Mouse (Mus musculus) testis, postnatal 14 days (tissue): ENCODE measurements around the gene Ilf3.

Experiments
- DNase-seq: peaks from one replicate; pipeline ENCODE4 v3.0.0; 2021; ENCODE audit warnings: low spot score

Gene Ilf3

DNA sequence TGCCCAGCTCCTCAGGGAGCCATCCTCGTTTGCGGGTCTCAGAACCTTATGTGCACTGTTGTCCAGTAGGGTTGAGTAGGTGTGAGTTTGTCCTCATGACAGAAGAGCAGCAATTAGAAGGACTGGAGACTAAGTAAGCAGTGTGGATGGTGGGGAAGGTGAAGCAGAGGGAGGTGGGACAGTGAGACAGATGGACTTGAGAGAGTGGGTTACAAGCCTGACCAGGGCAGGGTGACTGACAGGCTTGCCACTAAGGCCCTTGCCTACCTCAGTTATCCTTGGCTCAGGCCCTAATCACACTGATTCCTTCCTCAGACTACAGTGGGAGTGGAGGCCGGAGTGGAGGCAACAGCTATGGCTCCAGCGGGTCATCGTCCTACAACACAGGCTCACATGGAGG lies 36.1 kb downstream of the Ilf3 start:
- no peak for DNase-seq

- no peak for DNase-seq
Measured at GRCm38 (mm10) chr9:21405525-21405924, 37.9 kb downstream of the Ilf3 start.

GRCm38 (mm10) chr9:21407951-21408350 lies 40.3 kb downstream of the Ilf3 start:
- DNase-seq = no peak

DNA sequence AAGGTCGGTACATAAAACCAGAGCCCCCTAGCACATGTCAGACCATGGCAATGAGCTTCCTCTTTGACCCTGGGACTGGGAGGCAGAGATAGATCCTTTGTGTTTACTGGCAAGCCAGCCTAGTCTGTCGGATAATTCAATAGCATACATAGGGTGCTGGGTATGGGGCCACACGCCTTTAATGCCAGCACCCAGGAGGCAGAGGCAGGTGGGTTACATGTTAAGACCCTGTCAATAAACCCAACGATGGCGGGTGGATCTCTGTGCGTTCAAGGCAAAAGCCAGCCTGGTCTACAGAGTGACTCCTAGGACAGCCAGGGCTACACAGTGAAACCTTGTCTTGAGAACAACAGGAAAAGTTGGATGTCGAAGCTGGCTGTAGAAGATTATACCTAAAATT lies 41.0 kb downstream of the Ilf3 start:
- DNase-seq = no peak

- DNase-seq = no peak
Measured at GRCm38 (mm10) chr9:21409592-21410317, 42.1 kb downstream of the Ilf3 start.

GRCm38 (mm10) chr9:21411669-21412550 lies 44.2 kb downstream of the Ilf3 start, which contains the start of gene Qtrt1:
TSS of gene Qtrt1 (plus strand) at chr9:21411837.
- peak; percentile 88 for DNase-seq

DNA sequence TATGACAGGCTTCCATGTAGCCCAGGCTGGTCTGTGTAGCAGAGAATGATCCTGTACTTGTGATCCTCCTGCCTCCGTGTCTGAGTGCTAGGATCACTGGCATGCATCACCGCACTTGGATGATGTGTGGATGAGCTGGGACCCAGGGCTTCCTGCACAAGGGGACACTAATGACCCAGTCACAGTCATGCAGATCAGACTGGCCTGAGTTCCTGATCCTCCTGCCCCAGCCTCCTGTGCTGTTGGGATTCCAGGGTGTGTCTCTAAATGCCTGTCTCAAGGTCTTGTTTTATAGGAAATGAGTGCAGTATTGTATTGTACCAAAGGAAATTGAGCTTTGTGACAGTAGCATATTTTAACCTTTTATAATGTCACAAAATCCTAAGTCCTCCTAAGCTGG lies 50.2 kb downstream of the Ilf3 start:
- DNase-seq = no peak

GRCm38 (mm10) chr9:21419646-21420045 lies 52.0 kb downstream of the Ilf3 start:
- no peak for DNase-seq

- peak; percentile 98 for DNase-seq
Measured at GRCm38 (mm10) chr9:21424631-21425555, 57.2 kb downstream of the Ilf3 start, which contains the start of gene Dnm2. TSS of gene Dnm2 (plus strand) at chr9:21424908.

DNA sequence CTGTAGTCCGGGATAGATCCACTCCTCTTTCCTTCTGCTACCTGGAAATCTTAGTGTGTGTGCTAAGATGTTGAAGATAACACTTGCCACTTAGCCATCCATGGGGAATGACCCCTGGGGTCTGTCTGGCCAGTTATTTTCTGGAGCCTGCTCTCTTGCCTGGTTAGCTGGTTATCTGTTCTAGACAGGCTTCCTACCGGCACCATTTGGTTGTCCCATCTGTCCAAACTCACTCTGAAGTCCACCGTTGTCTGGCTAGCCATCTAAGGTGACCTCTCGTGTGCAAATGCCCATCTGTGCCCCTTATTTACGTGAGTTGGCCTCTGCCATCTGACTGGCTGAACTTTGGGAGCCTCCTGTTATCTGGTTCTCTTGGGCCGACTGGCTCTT lies 57.9 kb downstream of the Ilf3 start:
- DNase-seq = no peak

GRCm38 (mm10) chr9:21426013-21426412 lies 58.3 kb downstream of the Ilf3 start:
- DNase-seq = no peak

DNA sequence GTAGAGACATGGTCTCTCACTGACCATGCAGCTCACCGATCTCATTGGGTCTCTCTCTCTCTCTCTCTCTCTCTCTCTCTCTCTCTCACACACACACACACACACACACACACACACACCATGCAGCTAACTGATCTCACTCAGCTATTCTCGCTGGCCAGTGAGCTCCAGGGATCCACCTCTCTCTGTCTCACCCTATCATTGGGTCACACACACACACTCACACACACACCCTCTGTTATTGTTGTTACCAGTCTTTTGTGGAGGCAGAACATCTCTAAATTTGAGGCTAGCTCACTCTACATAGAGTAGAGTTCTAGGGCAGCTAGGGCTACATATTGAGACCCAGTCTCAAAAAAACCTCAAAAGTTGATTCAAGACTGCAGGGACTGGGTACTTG lies 58.9 kb downstream of the Ilf3 start:
- DNase-seq = no peak

DNA sequence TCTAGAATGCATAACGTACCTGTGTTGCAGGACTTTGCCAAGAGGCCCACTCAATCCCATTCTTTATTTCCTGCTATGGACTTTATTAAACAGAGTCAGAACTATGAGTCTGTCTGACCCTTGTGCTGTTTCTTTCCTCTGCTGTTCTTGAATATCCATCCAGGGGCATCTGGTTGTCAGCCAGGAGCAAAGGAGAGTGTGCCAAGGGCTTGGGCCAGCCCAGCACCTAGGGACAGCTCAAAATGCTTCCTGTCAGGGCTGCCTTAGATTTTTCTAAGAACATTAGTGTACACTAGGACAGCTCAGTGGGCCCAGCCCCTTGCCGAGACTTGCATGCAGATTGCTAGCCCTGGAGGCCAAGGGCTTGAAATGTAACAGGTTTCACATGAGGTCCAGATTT lies 60.1 kb downstream of the Ilf3 start:
- no peak for DNase-seq

- DNase-seq = no peak
Measured at GRCm38 (mm10) chr9:21428178-21428577, 60.5 kb downstream of the Ilf3 start.

- no peak for DNase-seq
Measured at GRCm38 (mm10) chr9:21430724-21431123, 63.1 kb downstream of the Ilf3 start.

GRCm38 (mm10) chr9:21432066-21432465 lies 64.4 kb downstream of the Ilf3 start:
- DNase-seq = no peak

DNA sequence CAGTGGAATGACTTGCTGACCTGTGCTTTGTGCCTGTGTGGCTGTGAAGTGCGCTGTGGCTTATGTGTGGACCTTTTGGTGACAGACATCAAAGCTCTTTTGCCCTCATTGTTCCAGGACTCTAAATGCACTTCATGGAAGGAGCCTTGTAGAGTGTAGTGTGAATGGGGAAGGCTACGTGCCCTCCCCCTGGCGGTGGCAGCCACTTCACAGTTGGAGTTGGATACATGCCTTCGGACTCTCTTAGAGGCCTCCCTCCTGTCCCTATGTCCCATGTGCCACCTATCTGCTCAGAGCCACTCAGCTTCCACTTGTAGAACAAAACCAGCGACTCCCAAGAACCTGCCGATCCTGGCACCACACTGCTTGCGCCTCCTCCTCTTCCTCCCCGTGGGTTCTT lies 66.1 kb downstream of the Ilf3 start:
- no peak for DNase-seq

DNA sequence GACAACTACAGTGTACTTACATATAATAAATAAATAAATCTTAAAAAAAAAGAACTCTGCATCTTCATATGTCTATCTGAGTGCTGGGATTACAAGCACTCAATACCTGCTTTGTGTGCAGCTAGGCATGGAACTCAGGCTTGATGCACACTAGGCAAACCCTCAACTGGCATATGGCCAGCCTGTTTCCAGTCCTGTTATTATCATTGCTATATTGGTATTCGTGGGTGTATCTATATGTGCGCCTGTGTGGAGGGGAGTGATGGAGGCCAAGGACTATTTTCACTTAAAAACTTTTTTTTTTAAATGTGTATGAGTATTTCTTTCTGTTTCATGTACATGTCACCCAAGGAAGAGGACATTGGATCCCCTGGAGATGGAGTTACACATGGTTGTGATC lies 66.7 kb downstream of the Ilf3 start:
- no peak for DNase-seq

DNA sequence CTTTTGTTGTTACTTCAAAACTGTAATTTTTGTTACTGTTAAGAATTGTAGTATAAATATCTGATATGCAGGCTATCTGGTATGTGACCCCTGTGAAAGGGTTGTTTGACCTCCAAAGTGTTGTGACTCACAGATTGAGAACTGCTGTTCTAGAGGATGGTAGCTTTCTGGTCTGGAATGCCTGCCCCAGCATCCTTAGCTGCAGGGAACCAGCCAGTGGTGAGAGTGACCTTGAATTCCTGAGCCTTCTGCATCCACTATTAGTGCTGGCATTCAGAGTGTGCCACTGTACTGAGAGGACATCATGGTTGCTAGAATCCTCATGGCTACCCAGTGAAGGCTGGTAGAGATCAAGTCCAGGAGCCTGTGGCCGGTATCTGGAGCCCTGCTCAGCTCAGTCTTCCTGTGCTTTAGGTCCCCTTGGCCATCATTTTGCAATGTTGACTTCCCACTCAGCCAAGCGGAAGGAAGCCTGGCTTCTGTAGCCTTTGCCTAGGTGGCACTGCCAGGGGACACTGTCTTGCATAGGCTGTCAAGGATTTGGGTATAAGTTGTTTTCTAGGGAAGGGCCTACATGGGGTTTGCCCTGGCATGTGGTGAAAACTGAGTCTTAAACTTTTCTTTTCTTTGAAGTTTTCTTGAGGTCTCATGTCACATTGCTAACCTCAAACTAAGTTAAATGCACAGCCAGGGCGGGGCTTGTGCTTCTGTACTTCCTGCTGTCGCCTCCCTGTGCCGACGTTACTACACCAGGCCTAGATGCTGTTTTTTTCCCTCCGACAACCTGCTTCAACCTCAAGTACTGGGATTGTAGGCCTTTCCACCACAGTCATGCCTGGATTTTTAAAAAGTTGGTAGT lies 68.3 kb downstream of the Ilf3 start:
- DNase-seq = no peak

DNA sequence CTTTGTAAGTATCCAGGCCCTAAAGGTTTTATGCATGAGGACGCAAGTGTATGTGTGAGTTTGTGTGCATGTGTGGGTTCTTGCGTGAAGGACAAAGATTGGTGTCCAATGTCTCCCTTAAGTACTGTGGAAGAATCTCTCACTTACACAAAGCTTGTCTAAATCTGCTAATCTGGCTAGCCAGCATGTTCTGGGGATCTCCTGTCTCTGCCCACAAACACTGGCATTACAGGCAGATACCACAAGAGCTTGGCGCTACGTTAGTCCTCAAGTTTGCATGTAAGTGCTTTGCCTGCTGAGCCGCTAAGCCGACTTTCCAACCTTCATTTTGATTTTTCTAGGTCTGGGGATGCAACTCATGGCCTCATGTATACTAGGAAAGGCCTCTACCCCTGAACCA lies 69.9 kb downstream of the Ilf3 start:
- no peak for DNase-seq

- peak; percentile 51 for DNase-seq
Measured at GRCm38 (mm10) chr9:21438219-21438618, 70.5 kb downstream of the Ilf3 start.
